Mouse (Mus musculus) heart, postnatal 0 days (tissue): ENCODE results near the gene Eng.

ENCODE experiments used
- CTCF ChIP-seq: IDR thresholded peaks from 2 replicates; pipeline ENCODE4 v1.5.1; 2016; ENCODE audit warnings: antibody characterized with exemption, control low read depth, low read depth
- EP300 ChIP-seq: IDR thresholded peaks from 2 replicates; pipeline ENCODE4 v1.6.1; 2016; ENCODE audit warnings: antibody characterized with exemption, low read depth

GRCm38 (mm10) chr2:32720053-32720452 is 73.7 kb downstream of the Eng start:
- no peak for TF ChIP-seq CTCF
- TF ChIP-seq EP300: no peak
